Mouse (Mus musculus): ENCODE results near the gene Ndufa3. TPM values are rescaled to one million over a fixed set of nuclear protein-coding genes. Genes with fewer than 3 reads are reported as not detected.

The Ndufa3 gene
- polyA plus RNA-seq, 1 experiment from 2014 or later: 405 TPM

DNA sequence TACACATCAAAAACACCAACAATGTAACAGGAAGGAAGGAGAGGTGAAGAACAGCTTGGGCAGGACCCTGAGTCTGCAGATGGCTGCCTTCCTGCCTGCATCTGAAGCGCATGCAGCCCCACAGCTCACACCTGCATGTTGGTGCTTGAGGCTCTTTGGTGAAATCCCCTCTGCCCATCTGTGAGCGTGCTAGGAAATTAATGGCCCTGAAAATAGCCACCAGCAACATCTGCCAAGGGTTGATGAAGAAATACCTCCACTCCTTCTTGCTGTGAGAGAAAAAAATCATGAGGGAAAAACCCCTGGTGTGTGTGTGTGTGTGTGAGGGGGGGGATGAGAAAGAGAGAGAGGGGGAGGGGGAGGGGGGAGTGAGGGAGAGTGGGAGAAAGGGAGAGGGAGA, 37.1 kb upstream of the Ndufa3 start:
- Histone ChIP-seq H3K9me3 (ENCODE audit: control insufficient read depth, low read length) (no peaks in the 10 kb centered on the region), H3K4me3 (ENCODE audit: low read depth, low read length) (no peak overlapping the region), H3K9ac (ENCODE audit: low read depth, low read length) (no peak overlapping the region), H3K27me3 (replicated peaks; ENCODE audit: control insufficient read depth, insufficient read depth, low read length) (no peaks in the 10 kb centered on the region), H3K27ac (ENCODE audit: low read depth, low read length) (no peak overlapping the region), H3K4me2 (no peak overlapping the region), H3K36me3 (ENCODE audit: control insufficient read depth, insufficient read depth, low read length) (no peaks in the 10 kb centered on the region), H3K4me1 (replicated peaks; ENCODE audit: control insufficient read depth, insufficient read depth, low read length) (no peaks in the 10 kb centered on the region)
- WGBS: 58% methylated on average over 2 of the region's 2 CpGs
- DNase-seq (ENCODE audit: low spot score): no peak
- no peak for ATAC-seq (replicated peaks; ENCODE audit: low FRiP score)

DNA sequence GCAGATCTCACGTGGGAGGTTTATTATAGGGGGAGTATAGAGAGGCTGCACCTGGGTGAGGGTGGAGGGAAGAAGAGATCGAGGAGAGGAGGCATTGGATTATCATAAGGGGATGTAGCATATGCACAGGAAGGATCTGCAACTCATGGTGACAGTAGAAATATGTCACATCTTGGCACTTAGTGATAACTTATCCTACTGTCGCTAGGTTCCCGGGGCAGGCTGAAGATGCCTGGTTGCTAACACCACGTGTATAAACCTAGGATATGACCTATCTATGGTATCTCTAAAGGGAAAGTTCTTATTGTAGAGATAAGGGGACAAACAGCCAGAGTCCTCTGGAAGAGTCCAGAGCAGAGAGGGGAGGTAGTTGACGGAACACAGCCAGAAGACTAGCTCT, 31.4 kb upstream of the Ndufa3 start:
- Histone ChIP-seq H3K27ac (ENCODE audit: low read depth, low read length) (no peak overlapping the region), H3K9ac (ENCODE audit: low read depth, low read length) (no peak overlapping the region), H3K4me1 (replicated peaks; ENCODE audit: control insufficient read depth, insufficient read depth, low read length) (no peaks in the 10 kb centered on the region), H3K4me2 (no peak overlapping the region), H3K9me3 (ENCODE audit: control insufficient read depth, low read length) (no peaks in the 10 kb centered on the region), H3K36me3 (ENCODE audit: control insufficient read depth, insufficient read depth, low read length) (no peaks in the 10 kb centered on the region), H3K4me3 (ENCODE audit: low read depth, low read length) (no peak overlapping the region), H3K27me3 (replicated peaks; ENCODE audit: control insufficient read depth, insufficient read depth, low read length) (no peaks in the 10 kb centered on the region)
- ATAC-seq (replicated peaks; ENCODE audit: low FRiP score): no peak
- WGBS: 11% methylated on average over 6 of the region's 6 CpGs
- no peak for DNase-seq (ENCODE audit: low spot score)

DNA sequence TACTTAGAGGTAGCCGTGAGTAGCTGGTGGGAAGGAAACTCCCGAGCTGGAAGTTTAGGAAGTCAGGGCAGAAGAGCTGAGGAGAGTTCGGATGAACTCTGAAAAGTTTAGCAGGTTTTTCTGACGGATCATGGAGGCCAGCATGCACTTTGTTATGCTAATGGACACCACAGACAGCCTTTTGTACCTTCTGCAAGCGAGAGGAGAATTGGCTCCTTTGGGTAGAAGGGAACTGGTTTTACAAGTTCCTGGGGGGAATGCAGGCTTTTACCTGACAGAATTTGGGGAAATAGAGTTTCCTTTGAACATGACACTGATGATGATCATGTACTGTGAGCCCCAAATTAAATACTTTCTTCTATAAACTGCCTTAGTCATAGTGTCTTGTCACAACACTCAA, 30.9 kb upstream of the Ndufa3 start:
- Histone ChIP-seq H3K36me3 (ENCODE audit: control insufficient read depth, insufficient read depth, low read length) (no peaks in the 10 kb centered on the region), H3K9me3 (ENCODE audit: control insufficient read depth, low read length) (no peaks in the 10 kb centered on the region), H3K9ac (ENCODE audit: low read depth, low read length) (no peak overlapping the region), H3K4me1 (replicated peaks; ENCODE audit: control insufficient read depth, insufficient read depth, low read length) (no peaks in the 10 kb centered on the region), H3K4me2 (no peak overlapping the region), H3K27me3 (replicated peaks; ENCODE audit: control insufficient read depth, insufficient read depth, low read length) (no peaks in the 10 kb centered on the region), H3K4me3 (ENCODE audit: low read depth, low read length) (no peak overlapping the region), H3K27ac (ENCODE audit: low read depth, low read length) (no peak overlapping the region)
- DNase-seq (ENCODE audit: low spot score): no peak
- 13% methylated on average over 5 of the region's 5 CpGs for WGBS
- no peak for ATAC-seq (replicated peaks; ENCODE audit: low FRiP score)

GRCm38 (mm10) chr7:3587292-3587691, 29.9 kb upstream of the Ndufa3 start:
- no peaks in the 10 kb centered on the region for H3K27me3 ChIP-seq (replicated peaks; ENCODE audit: control insufficient read depth, insufficient read depth, low read length)
- H3K4me3 ChIP-seq (ENCODE audit: low read depth, low read length): no peak overlapping the region
- DNase-seq (ENCODE audit: low spot score) (no peak), ATAC-seq (replicated peaks; ENCODE audit: low FRiP score) (no peak)
- 68% methylated on average over 1 of the region's 1 CpGs for WGBS
- no peak overlapping the region for H3K9ac ChIP-seq (ENCODE audit: low read depth, low read length)
- no peaks in the 10 kb centered on the region for H3K9me3 ChIP-seq (ENCODE audit: control insufficient read depth, low read length)
- no peaks in the 10 kb centered on the region for H3K36me3 ChIP-seq (ENCODE audit: control insufficient read depth, insufficient read depth, low read length)
- no peak overlapping the region for H3K27ac ChIP-seq (ENCODE audit: low read depth, low read length)
- no peak overlapping the region for H3K4me2 ChIP-seq
- H3K4me1 ChIP-seq (replicated peaks; ENCODE audit: control insufficient read depth, insufficient read depth, low read length): no peaks in the 10 kb centered on the region

- Histone ChIP-seq H3K9ac (ENCODE audit: low read depth, low read length) (no peak overlapping the region), H3K4me1 (replicated peaks; ENCODE audit: control insufficient read depth, insufficient read depth, low read length) (no peaks in the 10 kb centered on the region), H3K4me3 (ENCODE audit: low read depth, low read length) (no peak overlapping the region), H3K36me3 (ENCODE audit: control insufficient read depth, insufficient read depth, low read length) (no peaks in the 10 kb centered on the region), H3K4me2 (no peak overlapping the region), H3K27me3 (replicated peaks; ENCODE audit: control insufficient read depth, insufficient read depth, low read length) (no peaks in the 10 kb centered on the region), H3K27ac (ENCODE audit: low read depth, low read length) (no peak overlapping the region), H3K9me3 (ENCODE audit: control insufficient read depth, low read length) (no peaks in the 10 kb centered on the region)
- WGBS: 74% methylated on average over 3 of the region's 3 CpGs
- DNase-seq (ENCODE audit: low spot score): no peak
- no peak for ATAC-seq (replicated peaks; ENCODE audit: low FRiP score)
Observed at GRCm38 (mm10) chr7:3590550-3590949, 26.6 kb upstream of the Ndufa3 start.

GRCm38 (mm10) chr7:3591534-3591933, 25.6 kb upstream of the Ndufa3 start:
- no peaks in the 10 kb centered on the region for H3K4me1 ChIP-seq (replicated peaks; ENCODE audit: control insufficient read depth, insufficient read depth, low read length)
- H3K4me3 ChIP-seq (ENCODE audit: low read depth, low read length): no peak overlapping the region
- no peaks in the 10 kb centered on the region for H3K9me3 ChIP-seq (ENCODE audit: control insufficient read depth, low read length)
- H3K36me3 ChIP-seq (ENCODE audit: control insufficient read depth, insufficient read depth, low read length): no peaks in the 10 kb centered on the region
- H3K4me2 ChIP-seq: no peak overlapping the region
- ATAC-seq (replicated peaks; ENCODE audit: low FRiP score) (no peak), DNase-seq (ENCODE audit: low spot score) (no peak)
- H3K27ac ChIP-seq (ENCODE audit: low read depth, low read length): no peak overlapping the region
- H3K27me3 ChIP-seq (replicated peaks; ENCODE audit: control insufficient read depth, insufficient read depth, low read length): no peaks in the 10 kb centered on the region
- H3K9ac ChIP-seq (ENCODE audit: low read depth, low read length): no peak overlapping the region
- 60% methylated on average over 1 of the region's 1 CpGs for whole genome bisulfite sequencing

- H3K9ac ChIP-seq (ENCODE audit: low read depth, low read length): no peak overlapping the region
- no peak overlapping the region for H3K4me2 ChIP-seq
Observed at GRCm38 (mm10) chr7:3593855-3594254, 23.3 kb upstream of the Ndufa3 start.

DNA sequence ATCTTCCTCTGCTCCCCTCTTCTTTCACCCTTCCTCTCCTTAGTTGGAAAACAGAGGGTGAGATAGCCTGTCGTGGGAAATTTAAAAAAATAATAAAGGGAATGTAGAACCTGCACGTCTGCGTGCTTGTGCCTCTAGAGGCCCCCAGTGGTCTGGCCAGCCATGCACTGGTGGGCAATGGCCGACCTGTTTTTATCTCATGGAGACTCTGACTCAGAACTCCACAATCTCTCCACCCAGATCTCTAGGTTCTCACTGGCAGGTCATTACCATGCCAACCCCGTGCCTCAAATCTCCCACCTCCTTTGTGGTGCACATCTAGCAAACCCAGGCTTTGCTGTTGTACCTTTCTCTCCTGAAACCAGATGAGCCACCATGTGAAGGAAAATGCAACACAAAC, 22.5 kb upstream of the Ndufa3 start:
- Histone ChIP-seq H3K9me3 (ENCODE audit: control insufficient read depth, low read length) (no peaks in the 10 kb centered on the region), H3K4me1 (replicated peaks; ENCODE audit: control insufficient read depth, insufficient read depth, low read length) (no peaks in the 10 kb centered on the region), H3K4me3 (ENCODE audit: low read depth, low read length) (peak overlapping the region; percentile 28), H3K27ac (ENCODE audit: low read depth, low read length) (no peak overlapping the region), H3K27me3 (replicated peaks; ENCODE audit: control insufficient read depth, insufficient read depth, low read length) (no peaks in the 10 kb centered on the region), H3K4me2 (peak overlapping the region; percentile 52), H3K9ac (ENCODE audit: low read depth, low read length) (peak overlapping the region; percentile 2; the same call in 1 of the 2 replicates), H3K36me3 (ENCODE audit: control insufficient read depth, insufficient read depth, low read length) (no peaks in the 10 kb centered on the region)
- WGBS: 15% methylated on average over 5 of the region's 5 CpGs
- DNase-seq (ENCODE audit: low spot score) (peak; percentile 42), ATAC-seq (replicated peaks; ENCODE audit: low FRiP score) (peak; percentile 66)

More at GRCm38 (mm10) chr7:3593855-3594254, 23.3 kb upstream of the Ndufa3 start:
- no peaks in the 10 kb centered on the region for H3K4me1 ChIP-seq (replicated peaks; ENCODE audit: control insufficient read depth, insufficient read depth, low read length)
- no peak overlapping the region for H3K4me3 ChIP-seq (ENCODE audit: low read depth, low read length)
- ATAC-seq (replicated peaks; ENCODE audit: low FRiP score) (no peak), DNase-seq (ENCODE audit: low spot score) (no peak)
- no peak overlapping the region for H3K27ac ChIP-seq (ENCODE audit: low read depth, low read length)
- H3K27me3 ChIP-seq (replicated peaks; ENCODE audit: control insufficient read depth, insufficient read depth, low read length): no peaks in the 10 kb centered on the region
- no peaks in the 10 kb centered on the region for H3K9me3 ChIP-seq (ENCODE audit: control insufficient read depth, low read length)
- no peaks in the 10 kb centered on the region for H3K36me3 ChIP-seq (ENCODE audit: control insufficient read depth, insufficient read depth, low read length)

GRCm38 (mm10) chr7:3595146-3595545, 22.0 kb upstream of the Ndufa3 start:
- no peaks in the 10 kb centered on the region for H3K4me1 ChIP-seq (replicated peaks; ENCODE audit: control insufficient read depth, insufficient read depth, low read length)
- WGBS: 7% methylated on average over 9 of the region's 9 CpGs
- H3K27me3 ChIP-seq (replicated peaks; ENCODE audit: control insufficient read depth, insufficient read depth, low read length): no peaks in the 10 kb centered on the region
- H3K27ac ChIP-seq (ENCODE audit: low read depth, low read length): no peak overlapping the region
- H3K9ac ChIP-seq (ENCODE audit: low read depth, low read length): peak overlapping the region; percentile 40; the same call in 1 of the 2 replicates
- peak overlapping the region; percentile 52 for H3K4me2 ChIP-seq
- no peaks in the 10 kb centered on the region for H3K9me3 ChIP-seq (ENCODE audit: control insufficient read depth, low read length)
- DNase-seq (ENCODE audit: low spot score): peak; percentile 38
- peak overlapping the region; percentile 28 for H3K4me3 ChIP-seq (ENCODE audit: low read depth, low read length)
- ATAC-seq (replicated peaks; ENCODE audit: low FRiP score): peak; percentile 82
- no peaks in the 10 kb centered on the region for H3K36me3 ChIP-seq (ENCODE audit: control insufficient read depth, insufficient read depth, low read length)

Measured in liver, embryonic 11.5 days (tissue).